Mouse (Mus musculus) MEL (cell line): Measurements from ENCODE around the gene Afg3l1.
A peak's percentile ranks its signal among the peaks of the same experiment; 100 is the strongest.

ENCODE experiments used
- CHD1 ChIP-seq: IDR thresholded peaks from 2 replicates; pipeline ENCODE4 v1.6.1; 2012; ENCODE audit warnings: low read depth, mild to moderate bottlenecking, inconsistent platforms, low read length, improper control_type of control experiment
- CHD2 ChIP-seq: IDR thresholded peaks from 2 replicates; pipeline ENCODE4 v1.6.1; 2011; ENCODE audit warnings: low read length, improper control_type of control experiment
- CTCF ChIP-seq, 3 experiments: IDR thresholded peaks in 2 of 3; conservative IDR thresholded peaks in 1 of 3; 2 replicates each; pipeline ENCODE4 v1.5.1; 2011 to 2012; ENCODE audit warnings: low read length in 3 of 3, low read depth in 2 of 3, mild to moderate bottlenecking in 2 of 3, improper control_type of control experiment in 1 of 3, inconsistent platforms in 1 of 3, mixed read lengths in 1 of 3, moderate library complexity in 1 of 3; ENCODE audit not compliant: control insufficient read depth in 1 of 3, insufficient read depth in 1 of 3, poor library complexity in 1 of 3, severe bottlenecking in 1 of 3
- E2F4 ChIP-seq: IDR thresholded peaks from 2 replicates; pipeline ENCODE4 v1.6.1; 2011; ENCODE audit warnings: low read depth, low read length, improper control_type of control experiment, borderline replicate concordance
- ELF1 ChIP-seq: IDR thresholded peaks from 2 replicates; pipeline ENCODE4 v1.6.1; 2014; ENCODE audit warnings: low read depth, mild to moderate bottlenecking, inconsistent platforms, low read length, improper control_type of control experiment, moderate library complexity
- HCFC1 ChIP-seq: IDR thresholded peaks from 2 replicates; pipeline ENCODE4 v1.6.1; 2012; ENCODE audit warnings: low read depth, mild to moderate bottlenecking, inconsistent platforms, low read length, improper control_type of control experiment, moderate library complexity
- MYC ChIP-seq: IDR thresholded peaks from 2 replicates; pipeline ENCODE4 v1.6.1; 2011; ENCODE audit warnings: low read depth, mild to moderate bottlenecking, low read length, improper control_type of control experiment, moderate library complexity
- POLR2A ChIP-seq, 2 experiments: IDR thresholded peaks; 2 replicates each; pipeline ENCODE4 v1.6.1; 2011 to 2012; ENCODE audit warnings: low read length in 2 of 2, mild to moderate bottlenecking in 2 of 2, control low read depth in 1 of 2, improper control_type of control experiment in 1 of 2, low read depth in 1 of 2, moderate library complexity in 1 of 2; ENCODE audit not compliant: control insufficient read depth in 1 of 2, insufficient read depth in 1 of 2, poor library complexity in 1 of 2
- RAD21 ChIP-seq: IDR thresholded peaks from 2 replicates; pipeline ENCODE4 v1.6.1; 2011; ENCODE audit warnings: mild to moderate bottlenecking, low read depth, low read length, improper control_type of control experiment
- TAL1 ChIP-seq: IDR thresholded peaks from 2 replicates; pipeline ENCODE4 v1.6.1; 2012; ENCODE audit warnings: mild to moderate bottlenecking, inconsistent platforms, low read length, moderate library complexity, mixed read lengths
- UBTF ChIP-seq: IDR thresholded peaks from 2 replicates; pipeline ENCODE4 v1.6.1; 2012; ENCODE audit warnings: low read depth, mild to moderate bottlenecking, inconsistent platforms, low read length, improper control_type of control experiment, moderate library complexity, borderline replicate concordance; ENCODE audit not compliant: insufficient read depth
- ZC3H11A ChIP-seq: IDR thresholded peaks from 2 replicates; pipeline ENCODE4 v1.6.1; 2012; ENCODE audit warnings: low read depth, mild to moderate bottlenecking, inconsistent platforms, low read length, improper control_type of control experiment

GRCm38 (mm10) chr8:123441788-123442187 lies 35.9 kb upstream of the Afg3l1 start:
- TF ChIP-seq CTCF (IDR thresholded peaks at IDR 0.05 in 2 of 3, conservative IDR thresholded peaks at IDR 0.05 in 1 of 3; ENCODE audit: control insufficient read depth in 1 of 3, insufficient read depth in 1 of 3, low read depth in 2 of 3, low read length in 3 of 3, poor library complexity in 1 of 3, severe bottlenecking in 1 of 3) (no peak), CHD1 (no peak), POLR2A (IDR thresholded peaks at IDR 0.05; ENCODE audit: control insufficient read depth in 1 of 2, insufficient read depth in 1 of 2, low read depth in 1 of 2, low read length in 2 of 2, poor library complexity in 1 of 2) (no peak), ELF1 (no peak), E2F4 (no peak), TAL1 (peak; percentile 64), UBTF (no peak), MYC (no peak), RAD21 (no peak), HCFC1 (no peak), ZC3H11A (no peak), CHD2 (no peak)
